Mouse (Mus musculus) liver, embryonic 11.5 days (tissue): ENCODE measurements around the gene Plekhm3. TPM values are rescaled to one million over a fixed set of nuclear protein-coding genes. Genes with fewer than 3 reads are reported as not detected.

Experiments used
- ATAC-seq: fragments of 200-750 bp; cut with Nextera tagmentation; replicated peaks from 2 replicates; pipeline ENCODE4 v1.8.0; 2017; ENCODE audit warnings: moderate number of reproducible peaks, mild to moderate bottlenecking, moderate TSS enrichment, moderate library complexity; ENCODE audit not compliant: low FRiP score
- DNase-seq: peaks from one replicate; pipeline ENCODE4 v3.0.0-alpha.2; 2017; ENCODE audit warnings: low spot score
- H3K27ac ChIP-seq: fragments of 300-500 bp; sonication (generic); 2 replicates; pipeline ENCODE4 v1.5.1; 2014; ENCODE audit warnings: mild to moderate bottlenecking, low read depth, low read length, control low read depth
- H3K27me3 ChIP-seq: fragments of 300-500 bp; sonication (generic); replicated peaks from 2 replicates; pipeline ENCODE4 v1.6.1; 2014; ENCODE audit warnings: low read length, mixed read lengths; ENCODE audit not compliant: control insufficient read depth, insufficient read depth
- H3K36me3 ChIP-seq: fragments of 300-500 bp; sonication (generic); 2 replicates; pipeline ENCODE4 v1.6.1; 2014; ENCODE audit warnings: mild to moderate bottlenecking, low read length, moderate library complexity, mixed read lengths; ENCODE audit not compliant: control insufficient read depth, insufficient read depth
- H3K4me1 ChIP-seq: fragments of 300-500 bp; sonication (generic); replicated peaks from 2 replicates; pipeline ENCODE4 v1.6.1; 2014; ENCODE audit warnings: low read length, mixed read lengths; ENCODE audit not compliant: control insufficient read depth, insufficient read depth
- H3K4me2 ChIP-seq: fragments of 300-500 bp; sonication (generic); 2 replicates; pipeline ENCODE4 v1.6.1; 2014; ENCODE audit warnings: mild to moderate bottlenecking, control low read depth, moderate library complexity
- H3K4me3 ChIP-seq: fragments of 300-500 bp; sonication (generic); 2 replicates; pipeline ENCODE4 v1.5.1; 2014; ENCODE audit warnings: low read depth, low read length, control low read depth
- H3K9ac ChIP-seq: fragments of 300-500 bp; sonication (generic); 2 replicates; pipeline ENCODE4 v1.6.1; 2014; ENCODE audit warnings: low read depth, low read length, control low read depth
- H3K9me3 ChIP-seq: fragments of 300-500 bp; sonication (generic); 2 replicates; pipeline ENCODE4 v1.6.1; 2016; ENCODE audit warnings: low read length, inconsistent platforms, mixed read lengths; ENCODE audit not compliant: control insufficient read depth
- WGBS: fragments of 180-500 bp; shearing (Covaris S2); extraction: QIAGEN DNeasy Blood & Tissue Kit; methylation state at CpG from one replicate; pipeline ENCODE4 v1.1.7; 2014; 5-methylcytosine and 5-hydroxymethylcytosine counted together
- polyA plus RNA-seq: library from polyadenylated mRNA; unstranded; fragments of >200 nt; fragmentation: Nextera tagmentation; extraction: Ambion mirVana; gene quantifications from 2 replicates; pipeline ENCODE4 v1.2.1, GENCODE M21; 2014

The Plekhm3 gene
- polyA plus RNA-seq, 1 experiment from 2014 or later: 5.6 TPM

- WGBS: 82% methylated on average over 12 of the region's 12 CpGs
- H3K9ac ChIP-seq: no peak overlapping the region
- no peak overlapping the region for H3K4me2 ChIP-seq
- ATAC-seq (no peak), DNase-seq (no peak)
- no peaks in the 10 kb centered on the region for H3K36me3 ChIP-seq
- no peaks in the 10 kb centered on the region for H3K4me1 ChIP-seq
- H3K27ac ChIP-seq: no peak overlapping the region
- no peaks in the 10 kb centered on the region for H3K9me3 ChIP-seq
- H3K27me3 ChIP-seq: no peaks in the 10 kb centered on the region
- H3K4me3 ChIP-seq: no peak overlapping the region
Observed at GRCm38 (mm10) chr1:64779863-64780262, 176.8 kb downstream of the Plekhm3 start.

DNA sequence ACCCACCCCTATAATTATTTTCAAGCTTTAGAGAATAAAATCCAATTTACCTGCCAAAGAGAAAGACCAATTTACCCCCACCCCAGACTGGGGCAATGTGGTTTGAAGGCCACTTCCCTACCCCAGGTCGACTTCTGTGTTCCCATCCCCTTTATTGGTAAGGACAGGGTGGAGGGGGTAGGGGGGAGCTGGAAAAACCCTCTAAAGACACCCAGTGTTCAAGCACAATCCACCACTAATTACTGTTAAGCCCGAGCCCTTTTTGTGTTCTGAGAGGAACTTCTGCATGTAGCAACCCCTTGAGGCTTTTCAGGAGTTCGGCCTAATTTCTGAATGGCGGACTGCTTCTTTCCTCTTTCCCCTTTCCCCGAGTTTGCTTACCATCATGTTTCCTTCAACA, 177.2 kb downstream of the Plekhm3 start:
- no peak overlapping the region for H3K4me2 ChIP-seq
- DNase-seq: no peak
- 66% methylated on average over 5 of the region's 5 CpGs for WGBS
- no peak overlapping the region for H3K9ac ChIP-seq
- no peaks in the 10 kb centered on the region for H3K9me3 ChIP-seq
- H3K27ac ChIP-seq: no peak overlapping the region
- H3K4me1 ChIP-seq: no peaks in the 10 kb centered on the region
- H3K4me3 ChIP-seq: no peak overlapping the region
- no peaks in the 10 kb centered on the region for H3K27me3 ChIP-seq
- ATAC-seq: no peak
- H3K36me3 ChIP-seq: no peaks in the 10 kb centered on the region

- 77% methylated on average over 4 of the region's 4 CpGs for WGBS
- no peaks in the 10 kb centered on the region for H3K9me3 ChIP-seq
- H3K4me2 ChIP-seq: no peak overlapping the region
- no peak for DNase-seq
- H3K27me3 ChIP-seq: no peaks in the 10 kb centered on the region
- no peaks in the 10 kb centered on the region for H3K4me1 ChIP-seq
- H3K9ac ChIP-seq: no peak overlapping the region
- ATAC-seq: no peak
- H3K27ac ChIP-seq: no peak overlapping the region
- no peaks in the 10 kb centered on the region for H3K36me3 ChIP-seq
- no peak overlapping the region for H3K4me3 ChIP-seq
Observed at GRCm38 (mm10) chr1:64773305-64773704, 183.3 kb downstream of the Plekhm3 start.

DNA sequence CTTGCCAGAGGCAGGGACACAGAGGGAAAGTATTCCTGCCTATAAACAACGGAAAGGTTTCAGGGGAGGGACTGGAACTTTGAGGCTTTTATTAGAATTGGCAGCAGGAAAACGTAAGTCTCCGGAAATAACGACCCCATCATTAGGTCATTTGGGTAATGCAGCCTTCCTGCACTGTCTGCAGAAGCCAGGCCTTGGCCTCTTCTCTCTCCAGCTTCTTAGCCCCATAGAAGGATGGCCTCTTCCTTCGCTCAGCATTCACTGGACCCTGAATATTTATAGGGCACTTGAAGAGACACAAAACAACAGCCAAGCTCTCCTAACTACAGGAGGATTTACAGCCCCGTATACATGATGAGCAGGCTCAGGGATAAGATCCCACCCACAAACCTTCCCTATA, 186.5 kb downstream of the Plekhm3 start:
- H3K9ac ChIP-seq: no peak overlapping the region
- H3K4me3 ChIP-seq: no peak overlapping the region
- no peak overlapping the region for H3K4me2 ChIP-seq
- ATAC-seq: no peak
- no peak for DNase-seq
- H3K27ac ChIP-seq: no peak overlapping the region
- H3K27me3 ChIP-seq: no peaks in the 10 kb centered on the region
- H3K4me1 ChIP-seq: no peaks in the 10 kb centered on the region
- WGBS: 58% methylated on average over 6 of the region's 6 CpGs
- no peaks in the 10 kb centered on the region for H3K36me3 ChIP-seq
- H3K9me3 ChIP-seq: no peaks in the 10 kb centered on the region

DNA sequence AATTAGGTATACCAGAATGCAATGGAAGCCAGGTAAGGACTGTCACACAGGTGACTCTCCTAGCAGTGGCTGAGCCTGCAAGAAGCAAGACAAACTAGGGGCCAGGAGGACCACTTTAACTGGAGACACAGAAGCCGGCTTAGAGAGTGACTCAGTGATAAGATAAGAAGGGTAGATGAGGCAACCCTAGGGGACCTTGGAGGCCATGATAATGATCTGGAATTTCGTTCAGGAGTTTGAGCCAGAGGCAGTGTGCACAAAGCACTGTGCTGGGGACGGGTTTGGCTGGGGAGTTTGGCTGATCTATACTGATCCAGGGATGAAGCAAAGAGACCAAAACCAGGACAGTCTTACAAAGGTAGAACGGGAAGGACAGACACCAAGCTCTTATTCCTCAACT, 195.0 kb downstream of the Plekhm3 start:
- H3K9ac ChIP-seq: no peak overlapping the region
- WGBS: 39% methylated on average over 4 of the region's 4 CpGs
- no peak overlapping the region for H3K4me3 ChIP-seq
- H3K27me3 ChIP-seq: no peaks in the 10 kb centered on the region
- ATAC-seq: no peak
- no peak overlapping the region for H3K4me2 ChIP-seq
- no peaks in the 10 kb centered on the region for H3K4me1 ChIP-seq
- no peaks in the 10 kb centered on the region for H3K36me3 ChIP-seq
- H3K27ac ChIP-seq: no peak overlapping the region
- no peaks in the 10 kb centered on the region for H3K9me3 ChIP-seq
- DNase-seq: no peak

DNA sequence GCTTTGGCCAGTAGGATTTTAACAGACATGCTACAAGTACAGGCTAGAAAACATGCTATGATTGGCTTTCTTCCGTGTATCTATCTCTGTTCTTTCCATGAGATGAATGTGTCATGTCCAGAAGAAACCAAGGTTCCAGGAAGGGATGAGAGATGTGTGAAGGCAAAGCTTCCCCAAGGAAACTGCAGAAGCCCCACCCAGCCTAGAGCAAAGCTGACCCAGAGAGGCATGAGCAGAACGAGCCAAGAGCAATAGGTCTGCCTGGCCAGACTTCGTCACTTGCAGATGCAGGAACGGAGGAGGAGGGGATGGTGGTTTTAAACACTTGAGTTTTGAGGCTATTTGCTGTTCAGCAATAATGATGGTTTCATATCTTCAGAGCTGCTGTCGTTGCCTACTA, 198.9 kb downstream of the Plekhm3 start:
- H3K36me3 ChIP-seq: no peaks in the 10 kb centered on the region
- no peaks in the 10 kb centered on the region; the same call in 1 of the 2 replicates for H3K4me1 ChIP-seq
- no peaks in the 10 kb centered on the region for H3K9me3 ChIP-seq
- no peak overlapping the region for H3K4me2 ChIP-seq
- no peak for DNase-seq
- no peak for ATAC-seq
- H3K4me3 ChIP-seq: no peak overlapping the region
- H3K27me3 ChIP-seq: no peaks in the 10 kb centered on the region
- no peak overlapping the region for H3K27ac ChIP-seq
- WGBS: 76% methylated on average over 5 of the region's 5 CpGs
- H3K9ac ChIP-seq: no peak overlapping the region

DNA sequence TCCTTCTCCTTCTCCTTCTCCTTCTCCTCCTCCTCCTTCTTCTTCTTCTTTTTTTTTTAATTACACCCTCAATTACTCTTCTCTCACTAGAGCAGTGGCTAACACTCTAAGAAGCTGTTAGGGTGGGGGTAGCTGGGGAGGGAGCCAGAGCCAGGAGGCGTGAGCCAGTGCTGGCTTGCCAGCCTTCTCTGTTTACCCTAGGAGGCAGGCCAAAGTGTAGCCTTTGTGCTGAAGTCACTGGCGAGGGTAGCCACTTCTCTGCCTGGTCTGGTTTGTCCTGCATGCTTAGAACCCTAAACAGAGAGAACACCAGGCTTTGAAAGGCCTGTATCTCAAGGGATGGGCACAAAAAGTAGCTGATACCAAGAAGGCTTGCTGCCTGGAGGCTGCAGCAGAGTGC, 199.4 kb downstream of the Plekhm3 start:
- Histone ChIP-seq H3K9ac (no peak overlapping the region), H3K36me3 (no peaks in the 10 kb centered on the region), H3K27me3 (no peaks in the 10 kb centered on the region), H3K4me3 (no peak overlapping the region), H3K27ac (no peak overlapping the region), H3K4me1 (no peaks in the 10 kb centered on the region; the same call in 1 of the 2 replicates), H3K4me2 (no peak overlapping the region), H3K9me3 (no peaks in the 10 kb centered on the region)
- 43% methylated on average over 2 of the region's 2 CpGs for WGBS
- ATAC-seq (0 out of 2 replicates have a peak, but pooled peaks have one; percentile 34), DNase-seq (no peak)

GRCm38 (mm10) chr1:64756640-64757030, 200.0 kb downstream of the Plekhm3 start:
- no peaks in the 10 kb centered on the region for H3K36me3 ChIP-seq
- no peak overlapping the region for H3K4me3 ChIP-seq
- DNase-seq: no peak
- H3K9me3 ChIP-seq: no peaks in the 10 kb centered on the region
- WGBS: 65% methylated on average over 10 of the region's 10 CpGs
- H3K9ac ChIP-seq: no peak overlapping the region
- H3K4me2 ChIP-seq: no peak overlapping the region
- no peak for ATAC-seq
- H3K27me3 ChIP-seq: no peaks in the 10 kb centered on the region
- no peaks in the 10 kb centered on the region; the same call in 1 of the 2 replicates for H3K4me1 ChIP-seq
- no peak overlapping the region for H3K27ac ChIP-seq

DNA sequence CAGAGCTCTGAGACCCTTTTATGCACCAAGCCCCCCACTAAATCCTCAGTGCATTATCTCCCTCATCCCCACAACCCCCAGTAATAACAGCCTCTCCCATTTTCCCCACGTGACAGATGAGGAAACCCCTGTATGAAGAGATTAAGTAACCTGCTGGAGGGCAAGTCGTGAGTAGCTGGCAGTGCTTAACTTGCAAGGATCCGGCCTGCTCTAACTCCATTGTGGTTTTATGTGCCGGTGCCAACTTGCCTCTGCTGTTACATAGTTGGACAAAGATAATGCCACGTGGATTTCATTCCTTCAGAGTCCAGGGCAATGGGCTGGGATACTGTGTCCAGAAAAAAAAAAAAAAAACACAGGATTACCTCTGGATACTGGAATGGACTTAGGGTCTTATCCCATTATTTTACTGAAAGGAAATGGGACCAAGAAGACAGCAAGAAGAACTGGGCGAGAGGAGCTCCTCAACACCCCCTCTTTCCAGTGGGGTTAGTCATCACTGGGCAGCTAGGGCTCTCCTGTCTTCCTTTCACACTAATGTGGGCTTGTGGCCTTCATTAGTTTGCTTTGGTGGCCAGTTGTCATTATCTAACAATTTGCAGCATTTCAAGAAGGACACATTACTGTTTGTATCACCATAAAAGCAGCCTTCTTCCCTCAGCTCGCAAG, 200.5 kb downstream of the Plekhm3 start:
- DNase-seq: no peak
- H3K4me1 ChIP-seq: no peaks in the 10 kb centered on the region; the same call in 1 of the 2 replicates
- H3K9ac ChIP-seq: no peak overlapping the region
- H3K27ac ChIP-seq: no peak overlapping the region
- no peaks in the 10 kb centered on the region for H3K27me3 ChIP-seq
- no peak for ATAC-seq
- no peak overlapping the region for H3K4me2 ChIP-seq
- no peaks in the 10 kb centered on the region for H3K9me3 ChIP-seq
- H3K4me3 ChIP-seq: no peak overlapping the region
- 50% methylated on average over 7 of the region's 7 CpGs for whole genome bisulfite sequencing
- no peaks in the 10 kb centered on the region for H3K36me3 ChIP-seq
